Mouse (Mus musculus): Measurements from ENCODE around the gene Klrc1. TPM values are rescaled to one million over a fixed set of nuclear protein-coding genes. Genes with fewer than 3 reads are reported as not detected.
"Not testable (repeated sequence)": the region's sequence is repeated elsewhere in the genome, so short reads cannot be mapped to it uniquely, and the experiment has no call there.

The Klrc1 gene
- not detected for total RNA-seq (2021)

DNA sequence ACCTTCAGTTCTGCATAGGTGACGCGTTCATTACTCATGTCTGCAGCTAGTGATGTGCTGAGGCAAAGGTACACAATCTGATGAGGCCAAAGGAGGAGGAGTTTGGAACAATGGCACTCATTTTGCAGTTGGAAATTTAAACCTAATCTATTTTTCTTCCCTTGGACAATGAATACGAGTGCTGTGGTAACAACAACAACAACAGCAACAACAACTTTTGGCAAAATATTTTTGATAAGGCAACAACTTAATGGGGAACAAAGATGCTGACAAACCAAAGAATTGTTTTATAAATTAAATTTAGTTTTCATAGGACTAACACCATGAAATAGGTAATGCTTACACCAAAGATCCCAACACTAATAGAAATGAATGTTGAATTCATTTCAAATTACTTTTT lies at the start of gene Klrc1:
TSS of gene Klrc1 (minus strand) at position 101 of the 400 bp plus-strand sequence.
- no peak for DNase-seq (ENCODE audit: extremely low spot score in 1 of 2, low spot score in 1 of 2)

DNA sequence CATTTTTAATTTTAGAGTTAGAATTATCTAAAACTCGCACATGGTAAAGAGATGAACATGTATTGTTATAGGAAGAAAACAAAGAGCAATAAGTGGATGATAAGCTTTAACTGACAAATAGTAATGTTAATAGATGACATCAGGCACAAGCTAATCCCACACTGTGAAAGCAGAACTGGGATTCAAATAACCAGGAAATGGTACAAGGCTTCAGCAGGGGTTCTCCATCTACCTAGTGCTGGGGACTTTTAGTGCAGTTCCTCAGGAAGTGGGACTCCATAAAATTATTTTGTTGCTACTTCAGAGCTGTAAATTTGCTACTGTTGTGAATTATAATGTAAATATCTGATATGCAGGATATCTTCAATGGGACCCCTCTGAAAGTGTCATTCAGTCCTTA lies 48.5 kb upstream of the Klrc1 start:
- DNase-seq (ENCODE audit: extremely low spot score in 1 of 2, low spot score in 1 of 2), result no peak

DNA sequence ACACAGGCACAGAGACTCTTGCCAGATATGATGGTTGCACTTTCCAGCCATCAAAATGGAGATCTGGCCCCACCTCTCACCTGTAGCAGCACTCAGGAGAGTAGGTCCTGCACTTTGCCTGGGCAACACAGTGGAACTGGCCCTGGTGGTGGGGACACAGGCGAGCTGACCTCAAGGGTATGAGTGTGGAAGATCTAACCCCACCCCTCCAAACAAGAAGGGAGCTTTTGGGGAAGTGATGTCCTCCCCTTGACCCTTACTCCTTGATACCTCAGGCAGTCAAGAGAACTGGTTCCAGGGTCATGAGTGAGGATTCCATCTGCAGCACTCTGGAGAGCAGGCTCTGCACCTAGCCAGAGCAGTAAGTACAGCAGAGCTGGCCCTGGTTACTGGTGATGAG lies 42.6 kb upstream of the Klrc1 start:
- DNase-seq (ENCODE audit: extremely low spot score in 1 of 2, low spot score in 1 of 2), result no peak

DNA sequence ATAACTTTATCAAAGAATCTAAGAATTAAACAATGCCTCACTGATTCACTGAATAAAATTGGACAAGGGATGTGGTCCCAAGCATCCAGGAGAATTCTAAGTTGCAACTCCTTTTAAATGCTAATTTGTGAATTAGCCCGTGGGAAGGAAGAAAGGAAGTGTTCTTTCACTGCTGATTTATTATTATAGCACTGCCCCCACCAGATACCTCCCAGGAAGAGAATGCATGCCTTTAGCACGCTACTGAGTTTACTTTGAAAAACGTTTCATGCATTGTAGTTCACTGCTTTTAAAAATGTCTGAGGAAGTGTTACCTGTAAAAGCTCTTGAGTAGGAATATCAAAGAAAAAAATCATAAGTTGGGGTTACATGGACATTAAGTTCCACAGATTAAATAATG lies 41.7 kb upstream of the Klrc1 start:
- no peak for DNase-seq (ENCODE audit: extremely low spot score in 1 of 2, low spot score in 1 of 2)

DNA sequence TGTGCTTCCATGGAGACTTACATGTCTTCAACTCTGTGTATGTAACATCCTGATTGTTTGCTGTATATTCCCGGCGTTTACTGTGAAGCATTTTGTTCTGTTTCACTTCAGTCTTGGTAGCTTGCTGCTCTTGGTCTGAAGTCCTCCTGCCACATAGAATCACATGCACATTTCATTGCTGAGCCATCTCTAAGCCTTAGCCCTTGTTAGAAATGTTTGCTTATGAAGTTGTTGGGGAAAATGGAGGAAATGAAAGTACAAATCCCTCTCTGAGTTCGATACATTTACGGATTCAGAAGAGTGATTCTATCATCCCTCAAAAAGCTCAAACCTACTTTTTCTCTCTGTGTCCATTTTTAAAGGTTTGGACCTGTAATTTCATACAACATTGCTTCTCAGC lies 38.3 kb upstream of the Klrc1 start, which contains the start of gene Klri1:
TSS of gene Klri1 (minus strand) at position 101 of the 400 bp plus-strand sequence.
- DNase-seq (ENCODE audit: extremely low spot score in 1 of 2, low spot score in 1 of 2), result no peak

DNA sequence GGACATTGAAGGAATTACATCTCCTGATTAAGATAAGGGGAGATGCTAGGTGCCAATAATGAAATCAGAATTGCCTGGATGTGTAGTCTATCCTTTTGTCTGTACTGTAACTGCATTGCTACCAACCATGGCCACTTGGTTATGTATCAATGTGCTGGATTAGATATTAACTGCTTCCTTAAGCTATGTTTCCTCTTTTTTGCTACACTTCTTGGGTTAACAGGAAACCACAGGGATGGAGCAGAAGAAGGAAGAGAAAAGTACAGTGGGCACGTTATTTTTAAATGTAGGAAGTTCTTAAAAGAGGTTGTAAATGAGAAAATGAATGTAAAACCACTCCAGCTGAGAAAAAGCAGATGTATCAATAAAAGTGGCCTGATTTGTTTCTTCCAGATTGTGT lies 34.8 kb upstream of the Klrc1 start:
- DNase-seq (ENCODE audit: extremely low spot score in 1 of 2, low spot score in 1 of 2), result no peak

DNA sequence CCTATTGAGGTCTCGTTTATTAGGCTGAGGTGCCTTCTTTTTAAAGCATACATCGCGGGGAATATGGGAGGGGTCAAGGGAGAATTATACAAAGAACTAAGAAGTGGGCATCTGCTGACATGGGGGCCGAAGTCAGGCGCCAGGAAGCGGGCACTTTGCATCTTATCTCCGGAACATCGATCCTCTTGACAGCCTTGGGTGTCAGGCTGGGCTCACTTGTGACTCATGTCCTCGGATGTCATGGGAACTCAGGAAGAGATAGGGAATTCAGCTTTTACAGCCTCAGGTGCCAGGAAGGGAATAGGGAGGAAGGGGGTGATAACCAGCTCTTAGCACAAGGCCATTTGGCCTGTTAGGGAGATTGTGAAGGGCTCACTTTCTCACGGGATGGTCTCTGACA lies 12.7 kb upstream of the Klrc1 start:
- not testable (repeated sequence) for DNase-seq (ENCODE audit: extremely low spot score in 1 of 2, low spot score in 1 of 2)

DNA sequence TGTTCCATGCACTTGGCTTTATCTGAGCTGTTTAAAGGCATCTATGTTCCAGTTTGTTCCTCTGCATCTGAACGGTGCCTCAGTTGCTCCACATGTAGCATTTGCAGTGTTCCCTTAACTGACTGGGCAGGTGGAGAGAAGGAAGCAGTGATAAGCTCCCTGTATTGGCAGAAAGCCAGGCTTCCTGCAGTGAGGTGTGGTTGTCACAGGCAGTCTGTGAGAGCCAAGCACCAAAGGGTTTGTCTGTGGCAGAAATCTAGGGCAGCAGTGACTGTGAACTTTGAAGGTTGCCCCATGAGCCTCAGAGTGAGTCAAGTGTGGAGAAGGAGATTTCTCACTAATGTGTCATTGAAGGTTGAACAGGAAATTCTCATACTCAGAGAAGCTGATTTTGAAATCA lies 1.6 kb upstream of the Klrc1 start:
- no peak for DNase-seq (ENCODE audit: extremely low spot score in 1 of 2, low spot score in 1 of 2)

DNA sequence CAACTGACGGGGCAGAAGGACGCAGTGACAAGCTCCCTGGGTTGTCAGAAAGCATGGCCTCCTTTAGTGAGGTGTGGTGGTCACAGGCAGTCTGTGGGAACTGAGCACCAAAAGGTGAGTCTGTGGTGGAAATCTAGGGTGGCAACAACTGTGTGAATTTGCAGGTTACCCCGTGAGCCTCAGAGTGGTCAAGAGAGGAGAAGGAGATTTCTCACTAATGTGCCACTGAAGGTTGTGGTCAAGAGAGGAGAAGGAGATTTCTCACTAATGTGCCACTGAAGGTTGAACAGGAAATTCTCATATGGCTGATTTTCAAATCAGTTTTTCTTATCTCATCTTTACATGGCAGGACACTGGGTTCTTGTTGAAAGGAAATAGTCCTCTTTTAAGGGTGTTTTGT lies 17.5 kb downstream of the Klrc1 start:
- not testable (repeated sequence) for DNase-seq (ENCODE audit: extremely low spot score in 1 of 2, low spot score in 1 of 2)

DNA sequence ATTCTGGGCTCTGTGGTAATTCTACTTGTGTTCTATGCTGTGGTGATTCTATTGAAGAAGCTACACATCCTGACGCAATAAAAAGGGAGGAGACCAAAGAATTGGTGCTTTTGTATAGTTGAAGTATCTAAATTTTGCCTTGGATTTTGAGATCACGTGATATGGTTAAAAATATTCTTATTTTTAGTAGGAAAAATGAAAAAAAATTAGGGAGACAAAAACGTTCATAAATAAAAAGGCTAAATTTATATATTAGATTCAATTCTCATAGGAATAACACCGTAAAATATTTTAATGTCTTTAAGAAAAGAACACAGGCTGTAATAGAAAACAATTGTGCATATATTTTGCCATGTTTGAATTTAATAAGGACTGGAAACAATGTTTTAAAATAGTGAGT lies 18.2 kb downstream of the Klrc1 start, which contains the start of gene Klrc2:
TSS of gene Klrc2 (minus strand) at position 101 of the 400 bp plus-strand sequence.
- not testable (repeated sequence) for DNase-seq (ENCODE audit: extremely low spot score in 1 of 2, low spot score in 1 of 2)

DNA sequence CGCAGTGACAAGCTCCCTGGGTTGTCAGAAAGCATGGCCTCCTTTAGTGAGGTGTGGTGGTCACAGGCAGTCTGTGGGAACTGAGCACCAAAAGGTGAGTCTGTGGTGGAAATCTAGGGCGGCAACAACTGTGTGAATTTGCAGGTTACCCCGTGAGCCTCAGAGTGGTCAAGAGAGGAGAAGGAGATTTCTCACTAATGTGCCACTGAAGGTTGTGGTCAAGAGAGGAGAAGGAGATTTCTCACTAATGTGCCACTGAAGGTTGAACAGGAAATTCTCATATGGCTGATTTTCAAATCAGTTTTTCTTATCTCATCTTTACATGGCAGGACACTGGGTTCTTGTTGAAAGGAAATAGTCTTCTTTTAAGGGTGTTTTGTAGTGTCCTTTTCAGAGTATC lies 34.7 kb downstream of the Klrc1 start:
- DNase-seq (ENCODE audit: extremely low spot score in 1 of 2, low spot score in 1 of 2), result not testable (repeated sequence)

DNA sequence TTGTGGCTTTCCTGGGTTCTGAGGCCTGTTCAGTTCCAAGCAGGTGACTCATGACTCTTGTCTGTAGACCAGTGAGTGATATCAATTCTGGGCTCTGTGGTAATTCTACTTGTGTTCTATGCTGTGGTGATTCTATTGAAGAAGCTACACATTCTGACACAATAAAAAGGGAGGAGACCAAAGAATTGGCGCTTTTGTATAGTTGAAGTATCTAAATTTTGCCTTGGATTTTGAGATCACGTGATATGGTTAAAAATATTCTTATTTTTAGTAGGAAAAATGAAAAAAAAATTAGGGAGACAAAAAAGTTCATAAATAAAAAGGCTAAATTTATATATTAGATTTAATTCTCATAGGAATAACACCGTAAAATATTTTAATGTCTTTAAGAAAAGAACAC lies 35.5 kb downstream of the Klrc1 start, which contains the start of gene Klrc3:
TSS of gene Klrc3 (minus strand) at position 101 of the 400 bp plus-strand sequence.
- DNase-seq (ENCODE audit: extremely low spot score in 1 of 2, low spot score in 1 of 2), result not testable (repeated sequence)

DNA sequence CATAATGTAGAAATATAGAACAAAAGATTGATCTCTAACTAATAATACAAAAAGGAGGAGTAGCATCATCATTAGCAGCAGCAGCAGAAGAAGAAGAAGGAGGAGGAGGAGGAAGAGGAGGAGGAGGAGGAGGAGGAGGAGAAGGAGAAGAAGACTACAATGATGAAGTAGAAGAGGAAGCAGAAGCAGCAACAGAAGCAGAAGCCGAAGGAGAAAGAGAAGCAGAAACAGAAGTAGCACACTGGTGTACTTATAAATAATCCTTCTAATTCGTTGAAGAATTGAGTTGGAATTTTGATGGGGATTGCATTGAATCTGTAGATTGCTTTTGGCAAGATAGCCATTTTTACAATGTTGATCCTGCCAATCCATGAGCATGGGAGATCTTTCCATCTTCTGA lies 47.7 kb downstream of the Klrc1 start:
- DNase-seq (ENCODE audit: extremely low spot score in 1 of 2, low spot score in 1 of 2), result not testable (repeated sequence)

DNA sequence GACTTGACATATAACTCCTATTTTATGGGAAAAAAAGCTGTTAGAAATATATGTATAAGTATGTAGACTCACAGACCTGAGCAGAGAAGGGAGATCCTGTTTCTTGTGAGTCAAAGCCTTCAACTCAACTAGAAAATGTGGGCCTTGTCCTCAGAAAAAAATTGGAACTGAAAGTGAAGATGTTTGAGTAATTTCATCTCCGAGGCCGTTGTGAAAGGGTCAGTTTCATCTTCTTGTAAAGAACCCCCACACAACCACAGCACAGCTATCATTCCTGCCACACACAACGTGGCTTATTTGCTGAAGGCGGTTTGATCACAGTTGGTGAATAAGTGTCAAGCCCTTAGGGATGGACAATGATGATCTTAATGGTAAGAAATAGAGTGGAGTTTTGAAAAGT lies 55.0 kb downstream of the Klrc1 start, which contains the start of gene Klrk1:
TSS of gene Klrk1 (minus strand) at position 130 of the 400 bp plus-strand sequence.
- no peak for DNase-seq (ENCODE audit: extremely low spot score in 1 of 2, low spot score in 1 of 2)

Small RNA genes lying within 50 kb of the gene (microRNA-seq; reads per million reads assigned to microRNA genes)
- 0 reads per million in 2 experiments for gene Mir680-1

Other genes starting within 250 kb of the Klrc1 start
- gene Clec1a, start 227.0 kb downstream of the Klrc1 start, total RNA-seq (2021), result 1 to 10 TPM; 3.1 to 3.5 TPM
- not detected for gene Olr1, start 171.8 kb downstream of the Klrc1 start, total RNA-seq (2021)
- gene Tmem52b, start 166.4 kb downstream of the Klrc1 start, total RNA-seq (2021), result not detected
- 100 to 1,000 TPM; 613 to 690 TPM for gene Gabarapl1, start 145.8 kb downstream of the Klrc1 start, total RNA-seq (2021)
- gene Klre1, start 101.1 kb downstream of the Klrc1 start, total RNA-seq (2021), result not detected
- gene Klrd1, start 87.2 kb downstream of the Klrc1 start, total RNA-seq (2021), result not detected
- gene Klrk1, start 55.1 kb downstream of the Klrc1 start, total RNA-seq (2021), result not detected
- not detected for gene Klrc3, start 35.6 kb downstream of the Klrc1 start, total RNA-seq (2021)
- not detected for gene Klrc2, start 18.3 kb downstream of the Klrc1 start, total RNA-seq (2021)
- gene Klri1, start 38.2 kb upstream of the Klrc1 start, total RNA-seq (2021), result not detected
- not detected for gene Klri2, start 61.5 kb upstream of the Klrc1 start, total RNA-seq (2021)
- gene Gm156, start 105.3 kb upstream of the Klrc1 start, total RNA-seq (2021), result not detected
- not detected for gene Gm17631, start 183.7 kb upstream of the Klrc1 start, total RNA-seq (2021)
- not detected for gene Klra17, start 197.7 kb upstream of the Klrc1 start, total RNA-seq (2021)
- gene Klra5, start 238.7 kb upstream of the Klrc1 start, total RNA-seq (2021), result not detected